Mouse (Mus musculus) spleen, adult 12 weeks (tissue): ENCODE results near the gene Veph1.

ENCODE experiments used
- DNase-seq: peaks from one replicate; pipeline ENCODE4 v3.0.0; 2022; ENCODE audit warnings: low spot score

Gene Veph1

GRCm38 (mm10) chr3:66221243-66221611 lies 75.4 kb downstream of the Veph1 start:
- no peak for DNase-seq

DNA sequence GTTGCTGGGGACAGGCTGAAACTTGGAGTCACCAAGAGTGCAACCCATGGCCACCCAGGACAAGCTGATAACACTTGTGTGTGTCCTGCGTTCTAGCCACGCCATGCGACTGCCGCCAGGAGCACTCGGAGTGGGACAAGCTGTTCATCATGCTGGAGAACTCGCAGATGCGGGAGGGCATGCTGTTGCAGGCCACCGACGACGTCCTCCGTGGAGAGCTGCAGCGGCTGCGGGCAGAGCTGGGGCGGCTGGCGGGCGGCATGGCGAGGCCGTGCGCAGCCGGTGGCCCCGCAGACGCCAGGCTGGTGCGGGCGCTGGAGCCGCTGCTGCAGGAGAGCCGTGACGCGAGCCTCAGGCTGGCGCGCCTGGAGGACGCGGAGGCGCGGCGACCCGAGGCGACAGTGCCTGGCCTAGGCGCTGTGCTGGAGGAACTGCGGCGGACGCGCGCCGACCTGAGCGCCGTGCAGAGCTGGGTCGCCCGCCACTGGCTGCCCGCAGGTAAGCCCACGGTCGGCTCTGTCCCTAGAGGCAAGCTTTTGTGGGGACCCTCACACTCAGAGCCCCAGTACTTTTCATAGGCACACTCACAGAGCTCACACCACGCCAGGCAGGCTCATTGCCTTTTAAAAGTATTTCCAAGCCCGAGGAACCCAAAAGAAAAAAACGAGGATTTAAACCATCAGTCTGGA lies 75.9 kb downstream of the Veph1 start:
- DNase-seq = no peak

- DNase-seq = no peak
These were observed 76.9 kb downstream of the Veph1 start, which contains the start of gene Ptx3 for GRCm38 (mm10) chr3:66219655-66220191. Ptx3 (plus strand) TSS chr3:66219910.

- DNase-seq = no peak
These were observed 80.9 kb downstream of the Veph1 start for GRCm38 (mm10) chr3:66215759-66216158.

GRCm38 (mm10) chr3:66213524-66213923 lies 83.1 kb downstream of the Veph1 start:
- DNase-seq = no peak

DNA sequence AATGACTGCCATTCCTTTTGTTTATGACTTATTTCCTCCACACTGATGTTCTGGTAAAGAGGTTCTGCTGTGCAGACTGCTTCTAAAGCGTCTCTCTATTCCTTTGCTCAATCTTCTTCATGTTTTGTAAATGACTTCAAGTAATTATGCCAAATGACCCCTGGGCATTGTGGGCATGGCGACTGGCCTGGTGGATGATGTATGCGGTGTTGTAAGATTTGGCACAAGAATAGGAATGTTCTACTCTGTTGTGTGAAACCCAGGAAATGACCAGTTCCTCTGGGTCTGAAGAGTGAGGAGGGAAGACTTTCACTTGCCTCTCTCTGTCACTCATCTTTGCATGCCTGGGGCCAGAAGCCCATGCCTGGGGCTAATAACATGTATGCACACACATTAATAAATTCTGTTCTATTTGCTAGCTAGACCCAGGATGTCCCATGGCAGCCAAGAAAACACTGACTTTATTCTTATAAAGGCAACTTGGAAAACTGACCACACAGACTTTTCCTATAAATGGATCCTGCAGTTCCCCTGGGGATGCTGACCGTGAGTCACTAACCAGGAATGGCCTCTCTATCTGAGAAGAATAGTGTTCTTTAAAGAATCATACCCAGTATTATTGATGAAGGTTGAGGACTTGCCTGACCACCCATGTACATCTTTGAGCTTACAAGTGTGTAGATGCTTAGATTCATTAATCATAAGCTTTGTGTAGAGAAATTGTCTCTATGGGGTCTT lies 87.6 kb downstream of the Veph1 start:
- DNase-seq = no peak

- DNase-seq = no peak
These were observed 102.6 kb downstream of the Veph1 start for GRCm38 (mm10) chr3:66193910-66194562.

DNA sequence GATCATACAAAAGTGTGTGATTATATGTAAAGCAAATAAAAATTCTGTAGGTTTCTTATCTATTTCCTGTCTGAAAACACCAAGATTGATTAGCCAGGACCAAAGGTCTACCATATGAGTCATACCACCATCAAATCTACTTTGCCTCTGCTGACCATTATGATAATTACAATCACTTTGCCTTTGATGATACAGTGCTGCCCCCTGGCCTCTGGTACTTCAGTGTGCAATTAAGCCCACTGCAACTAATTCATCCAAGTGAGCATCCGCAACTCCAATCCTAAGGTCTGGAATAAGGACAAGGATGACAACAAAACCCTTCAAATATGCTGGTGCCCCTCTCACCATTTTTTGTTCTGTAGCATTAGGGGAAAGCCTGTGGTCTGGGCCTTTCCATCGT lies 117.0 kb downstream of the Veph1 start:
- DNase-seq = no peak

DNA sequence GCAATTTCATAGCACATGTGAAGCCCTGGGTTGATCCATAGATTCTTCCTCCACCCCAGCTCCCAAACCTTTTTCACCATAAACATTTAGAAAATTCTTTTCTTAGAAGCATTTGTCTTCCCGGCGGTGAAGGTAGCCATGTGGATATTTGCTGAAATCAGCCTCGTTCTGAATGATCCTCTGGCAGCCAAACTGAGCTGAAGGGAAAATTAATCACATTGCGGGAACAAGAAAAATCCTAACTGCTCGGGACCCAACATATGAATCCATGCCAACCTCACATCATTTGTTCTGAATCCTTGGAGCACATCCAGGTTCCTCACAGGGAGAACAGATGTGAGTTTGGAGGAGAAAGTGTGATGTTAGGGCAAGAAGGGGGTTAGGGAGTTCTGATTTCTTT lies 123.7 kb downstream of the Veph1 start:
- DNase-seq = no peak

DNA sequence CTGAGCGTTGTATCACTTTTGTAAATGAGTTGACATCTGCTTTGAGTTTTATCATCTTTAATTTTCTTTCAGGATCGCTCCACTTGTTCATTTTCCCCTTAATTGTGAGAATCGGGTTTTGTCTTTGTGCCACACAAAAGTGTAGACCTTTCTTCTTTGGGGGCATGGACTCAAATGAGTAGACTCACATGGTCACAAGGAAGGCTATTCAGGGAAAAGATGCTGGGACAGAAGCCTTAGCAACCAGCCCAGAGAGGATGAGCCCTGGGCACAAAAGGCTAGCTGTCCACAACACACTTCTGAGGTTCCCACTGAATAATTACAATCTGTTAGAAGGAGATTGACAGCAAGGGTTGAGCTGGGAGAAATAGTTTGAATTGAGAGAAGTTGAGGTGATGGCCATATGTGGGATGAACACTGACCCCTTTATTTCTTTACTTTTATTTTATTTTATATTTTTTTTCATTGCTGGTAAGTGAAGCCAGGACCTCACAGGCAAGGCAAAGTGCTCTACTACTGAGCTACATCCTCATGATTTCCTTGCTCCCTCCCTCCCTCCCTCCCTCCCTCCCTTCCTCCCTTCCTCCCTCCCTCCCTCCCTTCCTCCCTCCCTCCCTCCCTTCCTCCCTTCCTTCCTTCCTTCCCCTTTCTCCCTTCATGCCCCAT lies 126.6 kb downstream of the Veph1 start:
- no peak for DNase-seq

DNA sequence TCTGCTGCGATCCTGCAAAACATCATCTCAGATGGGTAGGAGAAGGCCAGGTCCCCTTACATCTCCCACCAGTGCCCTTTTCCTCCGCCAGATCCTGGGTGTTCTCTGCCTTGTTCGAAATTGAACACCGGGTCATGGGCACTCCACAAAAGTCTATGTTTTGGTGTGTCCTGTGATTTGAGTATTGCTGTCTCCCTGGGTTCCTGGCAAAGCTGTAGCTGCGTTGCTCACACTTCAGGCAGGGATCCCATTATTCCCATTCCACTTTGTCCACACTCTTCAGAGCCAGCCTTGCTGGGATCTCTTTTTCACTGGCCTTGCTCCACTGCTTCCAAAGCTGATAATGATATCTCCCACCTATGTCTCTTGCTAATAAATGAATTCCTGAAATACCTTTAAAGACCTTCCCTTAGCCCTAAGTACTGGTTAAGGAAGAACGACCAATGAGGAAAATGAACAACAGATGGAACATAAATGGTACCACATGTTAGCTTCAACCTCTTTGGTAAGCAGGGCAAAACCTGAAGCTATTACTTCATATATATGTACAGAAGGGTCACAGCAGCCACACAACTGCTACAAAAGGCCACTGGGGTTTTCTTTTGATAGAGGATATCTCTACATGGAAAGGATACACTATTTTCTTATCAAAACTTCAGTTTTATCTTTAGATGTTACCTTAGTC lies 129.9 kb downstream of the Veph1 start:
- no peak for DNase-seq

- DNase-seq = no peak
These were observed 131.6 kb downstream of the Veph1 start for GRCm38 (mm10) chr3:66165026-66165425.

DNA sequence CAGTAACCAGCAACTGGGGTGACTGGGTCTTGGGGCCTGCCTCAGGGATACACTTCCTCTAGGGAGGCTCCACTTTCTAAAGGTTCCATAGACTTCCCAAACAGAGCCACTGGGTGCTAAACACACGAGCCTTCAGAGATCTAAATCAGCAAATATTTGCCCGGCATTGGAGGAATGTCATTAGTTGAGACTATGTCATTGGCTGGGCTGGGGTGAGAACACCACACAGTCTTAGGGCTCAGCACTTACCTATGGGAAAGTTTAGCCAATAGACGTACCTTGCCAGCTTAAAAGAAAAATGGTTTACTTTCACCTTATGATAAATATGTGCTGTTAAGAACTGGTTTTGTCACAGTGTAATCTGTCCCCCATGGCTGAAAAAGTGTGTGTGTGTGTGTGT lies 132.1 kb downstream of the Veph1 start:
- DNase-seq = no peak

GRCm38 (mm10) chr3:66162612-66163011 lies 134.0 kb downstream of the Veph1 start:
- DNase-seq = no peak

DNA sequence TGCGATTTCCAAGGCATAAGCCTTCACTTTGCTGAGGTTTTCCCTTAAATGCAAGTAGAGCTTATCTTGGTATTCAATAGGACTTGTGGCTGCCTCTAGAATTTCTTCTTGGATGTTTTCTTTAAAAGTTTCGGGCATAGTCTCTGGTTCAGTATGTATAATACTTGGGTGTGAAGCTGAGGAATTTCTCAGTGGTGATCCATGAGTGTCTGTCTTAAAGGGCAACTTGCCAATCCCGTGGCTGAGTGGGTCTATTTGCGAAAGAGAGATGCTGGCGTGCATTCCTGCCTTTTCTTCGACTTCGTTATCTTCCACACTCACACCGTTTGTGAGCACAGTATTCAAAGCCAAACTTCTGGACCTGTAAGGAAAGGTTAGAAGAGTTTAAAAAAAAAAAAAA lies 138.7 kb downstream of the Veph1 start:
- no peak for DNase-seq

GRCm38 (mm10) chr3:66137601-66138000 lies 159.0 kb downstream of the Veph1 start:
- DNase-seq = no peak

GRCm38 (mm10) chr3:66131264-66131950 lies 165.2 kb downstream of the Veph1 start:
- DNase-seq = no peak

DNA sequence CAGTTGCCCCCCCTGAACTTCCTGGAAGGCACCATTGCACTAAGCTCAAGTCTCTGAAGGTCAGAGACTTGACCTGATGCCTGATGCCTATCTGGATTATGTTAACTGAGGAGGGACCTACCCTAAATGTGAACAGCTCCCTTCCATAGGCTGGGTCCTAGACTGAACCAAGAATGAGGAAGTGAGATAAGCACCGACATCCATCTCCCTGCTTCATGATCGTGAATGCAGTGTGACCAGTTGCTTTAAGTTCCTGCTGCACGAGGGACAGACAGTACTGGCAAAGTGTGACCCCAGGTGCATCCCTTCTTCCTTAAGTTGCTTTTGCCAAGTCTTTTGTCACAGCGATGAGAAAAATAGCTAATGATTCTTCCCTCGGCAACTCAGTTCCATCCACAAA lies 166.9 kb downstream of the Veph1 start:
- no peak for DNase-seq

- DNase-seq = no peak
These were observed 191.1 kb downstream of the Veph1 start for GRCm38 (mm10) chr3:66105493-66105892.

GRCm38 (mm10) chr3:66102599-66102932 lies 194.1 kb downstream of the Veph1 start:
- DNase-seq = no peak
